Mouse (Mus musculus) midbrain, embryonic 12.5 days (tissue): ENCODE data around the gene Hhipl1. TPM values are rescaled to one million over a fixed set of nuclear protein-coding genes. Genes with fewer than 3 reads are reported as not detected.

Source experiments
- ATAC-seq: fragments of 200-750 bp; cut with Nextera tagmentation; 2 replicates; pipeline ENCODE4 v1.8.0; 2017; ENCODE audit warnings: low read depth, moderate TSS enrichment, moderate library complexity; ENCODE audit not compliant: low FRiP score
- H3K27ac ChIP-seq: fragments of 300-500 bp; sonication (generic); replicated peaks from 2 replicates; pipeline ENCODE4 v1.5.1; 2016; ENCODE audit warnings: mild to moderate bottlenecking
- H3K27me3 ChIP-seq: fragments of 300-500 bp; sonication (generic); 2 replicates; pipeline ENCODE4 v1.6.1; 2016; ENCODE audit warnings: mild to moderate bottlenecking
- H3K36me3 ChIP-seq: fragments of 300-500 bp; sonication (generic); 2 replicates; pipeline ENCODE4 v1.6.1; 2016
- H3K4me1 ChIP-seq: fragments of 300-500 bp; sonication (generic); 2 replicates; pipeline ENCODE4 v1.6.1; 2016
- H3K4me2 ChIP-seq: fragments of 300-500 bp; sonication (generic); replicated peaks from 2 replicates; pipeline ENCODE4 v1.6.1; 2016; ENCODE audit warnings: mild to moderate bottlenecking, moderate library complexity
- H3K4me3 ChIP-seq: fragments of 300-500 bp; sonication (generic); 2 replicates; pipeline ENCODE4 v1.5.1; 2016; ENCODE audit warnings: mild to moderate bottlenecking
- H3K9ac ChIP-seq: fragments of 300-500 bp; sonication (generic); replicated peaks from 2 replicates; pipeline ENCODE4 v1.6.1; 2016; ENCODE audit warnings: mild to moderate bottlenecking, moderate library complexity
- H3K9me3 ChIP-seq: fragments of 300-500 bp; sonication (generic); 2 replicates; pipeline ENCODE4 v1.6.1; 2016; ENCODE audit warnings: mild to moderate bottlenecking
- WGBS: fragments of 180-500 bp; shearing (Covaris S2); methylation state at CpG from one replicate; pipeline ENCODE4 v1.1.7; 2016; 5-methylcytosine and 5-hydroxymethylcytosine counted together
- polyA plus RNA-seq: library from polyadenylated mRNA; unstranded; fragments of >200 nt; fragmentation: Nextera tagmentation; extraction: Ambion mirVana; gene quantifications from 2 replicates; pipeline ENCODE4 v1.2.1, GENCODE M21; 2016

Hhipl1 gene
- polyA plus RNA-seq, 1 experiment from 2014 or later = 5.0 TPM

GRCm38 (mm10) chr12:108350931-108351330 is 44.9 kb downstream of the Hhipl1 start:
- Histone ChIP-seq H3K4me2 (no peak overlapping the region), H3K27ac (no peak overlapping the region), H3K4me1 (peaks cover 12% of the 10 kb centered on the region), H3K9me3 (0 out of 2 replicates have a peak, but pooled peaks cover 4% of the 10 kb centered on the region), H3K4me3 (no peak overlapping the region), H3K36me3 (peaks cover 5% of the 10 kb centered on the region), H3K9ac (no peak overlapping the region), H3K27me3 (peaks cover 41% of the 10 kb centered on the region)
- ATAC-seq = no peak
- WGBS = 85% methylated on average over 10 of the region's 10 CpGs

GRCm38 (mm10) chr12:108352371-108353136 is 46.5 kb downstream of the Hhipl1 start:
- H3K4me3 ChIP-seq = peak overlapping the region; percentile 12; the same call in 1 of the 2 replicates
- WGBS = 11% methylated on average over 35 of the region's 35 CpGs

GRCm38 (mm10) chr12:108354284-108354683 is 48.2 kb downstream of the Hhipl1 start:
- Histone ChIP-seq H3K9ac (no peak overlapping the region), H3K27me3 (peaks cover 41% of the 10 kb centered on the region), H3K4me3 (no peak overlapping the region), H3K27ac (no peak overlapping the region), H3K4me2 (no peak overlapping the region), H3K9me3 (0 out of 2 replicates have a peak, but pooled peaks cover 5% of the 10 kb centered on the region), H3K36me3 (peaks cover 7% of the 10 kb centered on the region), H3K4me1 (peaks cover 12% of the 10 kb centered on the region)
- no peak for ATAC-seq
- 73% methylated on average over 2 of the region's 2 CpGs for WGBS

More at GRCm38 (mm10) chr12:108352371-108353136, 46.5 kb downstream of the Hhipl1 start:
- peak overlapping the region; percentile 44 for H3K4me2 ChIP-seq
- H3K36me3 ChIP-seq = peaks cover 7% of the 10 kb centered on the region
- no peak overlapping the region for H3K27ac ChIP-seq
- H3K9ac ChIP-seq = 0 out of 2 replicates have a peak overlapping the region, but pooled peaks have one; percentile 8
- peaks cover 12% of the 10 kb centered on the region for H3K4me1 ChIP-seq
- no peak for ATAC-seq
- H3K9me3 ChIP-seq = 0 out of 2 replicates have a peak, but pooled peaks cover 5% of the 10 kb centered on the region
- peaks cover 41% of the 10 kb centered on the region for H3K27me3 ChIP-seq

- H3K9ac ChIP-seq = no peak overlapping the region
- peaks cover 8% of the 10 kb centered on the region for H3K4me1 ChIP-seq
- H3K4me3 ChIP-seq = no peak overlapping the region
- no peak for ATAC-seq
- H3K27ac ChIP-seq = no peak overlapping the region
- 94% methylated on average over 1 of the region's 1 CpGs for WGBS
- H3K27me3 ChIP-seq = peaks cover 41% of the 10 kb centered on the region
- no peak overlapping the region for H3K4me2 ChIP-seq
- H3K36me3 ChIP-seq = peaks cover 7% of the 10 kb centered on the region
- H3K9me3 ChIP-seq = 0 out of 2 replicates have a peak, but pooled peaks cover 5% of the 10 kb centered on the region
These were observed 49.2 kb downstream of the Hhipl1 start for GRCm38 (mm10) chr12:108355271-108355670.

- Histone ChIP-seq H3K27ac (no peak overlapping the region), H3K4me1 (peaks cover 8% of the 10 kb centered on the region), H3K27me3 (peaks cover 37% of the 10 kb centered on the region), H3K4me3 (no peak overlapping the region), H3K9me3 (0 out of 2 replicates have a peak, but pooled peaks cover 5% of the 10 kb centered on the region), H3K36me3 (peaks cover 7% of the 10 kb centered on the region), H3K9ac (no peak overlapping the region), H3K4me2 (no peak overlapping the region)
- ATAC-seq = no peak
These were observed 49.9 kb downstream of the Hhipl1 start for GRCm38 (mm10) chr12:108355986-108356385.

- no peak overlapping the region for H3K4me3 ChIP-seq
- no peaks in the 10 kb centered on the region for H3K9me3 ChIP-seq
- H3K4me1 ChIP-seq = peaks cover 12% of the 10 kb centered on the region; the same call in 1 of the 2 replicates
- ATAC-seq = peak; percentile 78
- no peaks in the 10 kb centered on the region for H3K36me3 ChIP-seq
- H3K27me3 ChIP-seq = no peaks in the 10 kb centered on the region
- no peak overlapping the region for H3K27ac ChIP-seq
- WGBS = 3% methylated on average over 5 of the region's 5 CpGs
- no peak overlapping the region for H3K4me2 ChIP-seq
- H3K9ac ChIP-seq = no peak overlapping the region
These were observed 57.7 kb downstream of the Hhipl1 start for GRCm38 (mm10) chr12:108363796-108364195.

GRCm38 (mm10) chr12:108365340-108365739 is 59.3 kb downstream of the Hhipl1 start:
- no peak for ATAC-seq
- no peaks in the 10 kb centered on the region for H3K36me3 ChIP-seq
- no peak overlapping the region for H3K4me3 ChIP-seq
- H3K9me3 ChIP-seq = no peaks in the 10 kb centered on the region
- WGBS = 32% methylated on average over 3 of the region's 3 CpGs
- peaks cover 17% of the 10 kb centered on the region; the same call in 1 of the 2 replicates for H3K4me1 ChIP-seq
- no peak overlapping the region for H3K27ac ChIP-seq
- H3K4me2 ChIP-seq = no peak overlapping the region
- H3K27me3 ChIP-seq = no peaks in the 10 kb centered on the region
- H3K9ac ChIP-seq = no peak overlapping the region

GRCm38 (mm10) chr12:108365868-108366267 is 59.8 kb downstream of the Hhipl1 start:
- no peaks in the 10 kb centered on the region for H3K36me3 ChIP-seq
- no peak overlapping the region for H3K27ac ChIP-seq
- no peak overlapping the region for H3K4me2 ChIP-seq
- no peak for ATAC-seq
- no peak overlapping the region for H3K9ac ChIP-seq
- no peak overlapping the region for H3K4me3 ChIP-seq
- H3K27me3 ChIP-seq = no peaks in the 10 kb centered on the region
- H3K9me3 ChIP-seq = no peaks in the 10 kb centered on the region
- peaks cover 17% of the 10 kb centered on the region; the same call in 1 of the 2 replicates for H3K4me1 ChIP-seq
- WGBS = 88% methylated on average over 7 of the region's 7 CpGs

- no peak overlapping the region for H3K4me2 ChIP-seq
- H3K27ac ChIP-seq = no peak overlapping the region
- no peaks in the 10 kb centered on the region for H3K27me3 ChIP-seq
- ATAC-seq = no peak
- 92% methylated on average over 2 of the region's 2 CpGs for WGBS
- no peak overlapping the region for H3K4me3 ChIP-seq
- no peak overlapping the region for H3K9ac ChIP-seq
- H3K4me1 ChIP-seq = peaks cover 12% of the 10 kb centered on the region; the same call in 1 of the 2 replicates
- no peaks in the 10 kb centered on the region for H3K36me3 ChIP-seq
- H3K9me3 ChIP-seq = no peaks in the 10 kb centered on the region
These were observed 61.8 kb downstream of the Hhipl1 start for GRCm38 (mm10) chr12:108367909-108368308.

GRCm38 (mm10) chr12:108368921-108369320 is 62.9 kb downstream of the Hhipl1 start:
- no peak overlapping the region for H3K4me3 ChIP-seq
- no peak for ATAC-seq
- H3K9me3 ChIP-seq = no peaks in the 10 kb centered on the region
- no peaks in the 10 kb centered on the region for H3K27me3 ChIP-seq
- H3K27ac ChIP-seq = no peak overlapping the region
- H3K36me3 ChIP-seq = no peaks in the 10 kb centered on the region
- H3K4me2 ChIP-seq = no peak overlapping the region
- H3K4me1 ChIP-seq = peaks cover 12% of the 10 kb centered on the region; the same call in 1 of the 2 replicates
- 62% methylated on average over 5 of the region's 5 CpGs for WGBS
- no peak overlapping the region for H3K9ac ChIP-seq

- H3K9me3 ChIP-seq = no peaks in the 10 kb centered on the region
- 0 out of 2 replicates have a peak, but pooled peaks cover 7% of the 10 kb centered on the region for H3K4me1 ChIP-seq
- H3K36me3 ChIP-seq = no peaks in the 10 kb centered on the region
- H3K27me3 ChIP-seq = no peaks in the 10 kb centered on the region
- no peak within 1 kb of the TSS for H3K4me3 ChIP-seq
- H3K27ac ChIP-seq = no peak within 1 kb of the TSS
- H3K4me2 ChIP-seq = no peak within 1 kb of the TSS
- ATAC-seq = no peak; the same call in 1 of the 2 replicates
- H3K9ac ChIP-seq = no peak within 1 kb of the TSS
- WGBS = 84% methylated on average over 19 of the region's 19 CpGs
These were observed 64.7 kb downstream of the Hhipl1 start, which contains the start of gene Eml1 for GRCm38 (mm10) chr12:108370596-108371428. TSS of gene Eml1 (plus strand) at chr12:108370957.

GRCm38 (mm10) chr12:108371429-108371765 is 65.3 kb downstream of the Hhipl1 start:
- Histone ChIP-seq H3K27ac (no peak overlapping the region), H3K4me2 (no peak overlapping the region), H3K27me3 (no peaks in the 10 kb centered on the region), H3K4me1 (0 out of 2 replicates have a peak, but pooled peaks cover 6% of the 10 kb centered on the region), H3K4me3 (no peak overlapping the region), H3K36me3 (no peaks in the 10 kb centered on the region), H3K9ac (no peak overlapping the region), H3K9me3 (no peaks in the 10 kb centered on the region)
- WGBS = 67% methylated on average over 6 of the region's 6 CpGs
- ATAC-seq = no peak
